Mouse (Mus musculus) brain, adult 2 months (tissue): ENCODE measurements at regions not wholly inside any gene's neighbourhood (a gene's known extent, or its start where the extent isn't known, plus 50 kb on each side); places are given as distances from the start of the nearest gene placed in this dataset.

ENCODE experiments used
- DNase-seq: peaks from one replicate; pipeline ENCODE4 v3.0.0; 2011; ENCODE audit warnings: low read depth, low spot score

GRCm38 (mm10) chrX:143996716-143997115, 63.6 kb upstream of the Dcx start:
- DNase-seq, result peak; percentile 43
